Mouse (Mus musculus) gastrocnemius, postnatal 4 days (tissue): ENCODE measurements around the gene 1810009A15Rik. TPM values are rescaled to one million over a fixed set of nuclear protein-coding genes. Genes with fewer than 3 reads are reported as not detected.

Source experiments
- DNase-seq, 2 experiments: peaks; one replicate each; pipeline ENCODE4 v3.0.0; 2021 to 2022; ENCODE audit warnings: low spot score in 2 of 2, mixed read lengths in 2 of 2
- microRNA-seq: library from miRNA; unstranded; fragments of <30 nt; microRNA quantifications from one replicate; pipeline ENCODE4 v1.2.0, GENCODE M21; 2021
- total RNA-seq, 2 experiments: library from RNA; stranded (reverse); gene quantifications; 2 replicates each; pipeline ENCODE4 v1.2.3; 2021

Gene 1810009A15Rik
- total RNA-seq, 2 experiments from 2014 or later, result 30.0 to 30.9 TPM

DNA sequence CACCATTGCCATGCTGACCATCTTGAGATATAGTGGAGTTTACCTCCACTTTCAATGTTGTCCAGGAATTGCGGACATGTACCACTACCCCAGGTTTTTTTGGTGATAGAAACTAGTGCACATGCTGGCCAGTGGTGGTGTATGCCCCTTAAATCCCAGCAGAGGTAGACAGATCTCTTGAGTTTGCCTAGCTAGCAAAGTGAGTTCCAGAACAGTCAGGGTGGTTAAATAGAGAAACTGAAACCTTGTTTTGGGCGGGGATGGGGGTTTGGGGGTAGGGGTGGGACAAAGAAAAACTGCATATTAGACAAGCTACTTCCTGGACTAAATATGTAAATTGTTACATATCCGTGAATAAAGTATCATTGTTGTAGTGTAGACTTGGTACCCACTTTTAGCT lies 30.3 kb downstream of the 1810009A15Rik start:
- no peak for DNase-seq

DNA sequence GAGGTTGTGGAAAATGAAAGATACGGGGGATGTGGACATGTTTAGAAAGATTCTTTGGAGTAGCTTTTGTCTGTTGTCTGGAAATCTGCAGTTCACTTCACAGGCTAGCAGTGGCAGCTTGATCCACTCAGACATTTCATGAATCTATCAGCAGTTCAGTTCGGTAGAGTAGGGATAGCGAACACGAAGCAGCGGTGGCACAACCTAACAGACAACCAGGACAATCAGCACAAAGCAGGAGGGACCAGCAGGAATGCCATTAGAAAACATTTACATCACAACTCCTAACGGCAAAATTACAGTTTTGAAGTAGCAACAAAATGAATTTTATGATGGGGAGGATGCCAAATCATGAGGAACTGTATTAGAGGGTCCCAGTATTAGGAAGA lies 31.0 kb downstream of the 1810009A15Rik start:
- DNase-seq, result no peak

DNA sequence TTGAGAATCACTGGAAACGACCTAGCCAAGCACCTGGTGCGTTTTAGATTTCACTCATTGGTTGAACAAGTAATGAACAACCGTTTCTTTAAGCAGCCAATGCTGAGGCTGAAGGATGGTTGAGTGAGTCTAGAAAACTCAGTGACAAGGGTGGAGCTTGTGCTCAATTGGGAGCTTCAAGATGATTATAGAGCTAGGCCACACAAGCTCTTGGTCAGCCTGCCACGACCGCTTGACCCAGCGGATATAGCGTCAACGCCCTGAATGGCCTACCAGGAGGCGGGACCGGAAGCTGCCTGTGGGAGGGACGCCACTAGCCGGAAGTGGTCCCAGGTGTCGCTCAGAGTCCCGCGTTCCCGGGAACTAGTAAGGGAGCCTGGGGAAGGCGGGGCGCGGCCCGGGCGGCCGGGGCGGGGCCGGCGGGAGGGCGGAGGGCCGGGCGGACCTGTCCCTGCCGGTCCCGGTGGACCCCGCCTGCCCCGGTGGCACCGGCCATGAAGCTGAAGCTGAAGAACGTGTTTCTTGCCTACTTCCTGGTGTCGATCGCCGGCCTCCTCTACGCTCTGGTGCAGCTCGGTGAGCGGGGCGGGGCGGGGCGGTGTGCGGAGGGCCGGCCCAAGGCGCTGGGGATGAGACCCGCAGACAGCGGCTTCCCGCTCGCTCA lies 31.6 kb downstream of the 1810009A15Rik start, which contains the start of gene B3gat3:
Gene B3gat3, plus strand, starts transcription at position 302 of the 664 bp plus-strand sequence.
- peak; percentile 90 to 95 for DNase-seq

DNA sequence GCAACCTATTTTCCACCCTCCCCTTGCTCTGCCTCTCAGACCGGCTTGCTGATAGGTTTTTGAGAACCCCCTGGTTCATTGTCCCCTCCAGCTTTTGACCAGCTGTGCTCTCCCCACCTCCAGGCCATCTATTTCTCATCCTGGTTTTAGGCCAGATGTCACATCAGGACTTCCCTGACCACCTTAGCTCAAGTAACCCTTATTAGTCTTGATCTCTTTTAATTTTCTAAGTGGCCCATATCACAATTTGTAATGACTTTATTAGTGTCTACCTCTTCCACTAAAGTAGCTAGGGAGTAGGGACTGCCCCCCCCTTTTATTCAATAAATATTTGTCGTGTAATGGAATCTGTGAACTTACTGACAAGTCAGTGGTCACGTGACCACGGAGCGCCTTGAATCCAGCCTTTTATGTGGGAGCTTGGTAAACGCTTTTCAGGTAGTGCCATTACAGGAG lies 32.2 kb downstream of the 1810009A15Rik start:
- DNase-seq, result no peak

DNA sequence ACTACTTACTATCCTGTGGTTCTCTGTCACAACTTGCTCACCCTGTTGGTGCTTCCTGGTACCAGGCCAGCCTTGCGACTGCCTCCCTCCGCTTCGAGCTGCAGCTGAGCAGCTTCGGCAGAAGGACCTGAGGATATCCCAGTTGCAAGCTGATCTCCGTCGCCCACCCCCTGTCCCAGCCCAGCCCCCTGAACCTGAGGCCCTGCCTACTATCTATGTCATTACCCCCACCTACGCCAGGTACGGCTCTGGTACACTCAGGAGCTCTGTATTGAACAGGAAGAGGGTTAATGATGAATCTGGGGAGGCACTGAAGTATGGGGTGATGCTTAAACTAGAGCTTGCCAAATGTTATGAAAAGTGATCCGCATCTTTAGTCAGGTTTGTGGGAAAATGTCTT lies 33.1 kb downstream of the 1810009A15Rik start:
- DNase-seq, result no peak

DNA sequence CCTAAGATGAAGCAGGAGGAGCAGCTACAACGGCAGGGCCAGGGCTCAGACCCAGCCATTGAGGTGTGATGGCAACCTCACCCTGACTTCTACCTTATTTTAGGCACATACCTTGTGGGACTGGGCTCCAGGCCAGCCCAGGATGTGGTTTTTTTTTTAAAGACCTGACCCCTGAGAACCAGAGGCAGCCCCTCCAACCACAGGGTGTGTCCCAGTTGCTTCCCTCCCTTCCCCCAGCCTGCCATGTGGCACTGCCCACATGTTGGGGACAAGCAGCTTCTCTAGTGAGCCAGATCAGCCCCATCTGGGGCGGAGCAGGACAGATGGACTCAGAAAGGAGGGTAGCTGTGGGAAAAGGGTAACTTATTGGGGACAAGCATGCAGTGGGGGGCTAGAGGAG lies 38.1 kb downstream of the 1810009A15Rik start:
- no peak for DNase-seq

DNA sequence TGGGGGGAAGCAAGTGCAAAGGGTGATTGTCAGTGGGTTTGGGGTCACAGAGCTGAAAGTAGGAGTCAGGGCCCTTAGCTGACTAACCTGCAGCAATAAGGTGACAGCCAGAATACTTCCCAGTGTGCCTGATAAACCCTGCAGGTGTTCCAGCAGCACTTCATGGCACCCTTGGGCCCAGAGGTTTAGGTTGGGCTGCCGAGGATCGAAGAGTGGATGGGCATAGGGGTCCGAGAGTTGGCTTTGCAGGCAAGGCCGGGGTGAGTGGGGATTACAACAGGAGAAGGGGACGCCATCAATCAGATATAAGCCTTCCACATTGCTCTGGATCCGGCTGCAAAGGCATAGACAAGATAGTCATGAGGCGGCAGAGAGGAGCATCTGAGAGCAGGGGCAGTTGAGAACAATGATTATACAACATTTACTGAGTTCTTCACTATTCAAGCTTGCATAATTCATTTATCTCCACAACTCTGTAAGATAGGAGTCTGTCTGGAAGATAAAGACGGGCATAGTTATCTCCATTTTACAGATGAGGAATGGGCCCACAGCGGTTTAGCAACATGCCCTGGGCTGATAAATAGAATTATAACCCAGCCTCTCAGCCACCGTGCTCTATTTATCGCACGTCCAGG lies 39.4 kb downstream of the 1810009A15Rik start:
- DNase-seq, result no peak

DNA sequence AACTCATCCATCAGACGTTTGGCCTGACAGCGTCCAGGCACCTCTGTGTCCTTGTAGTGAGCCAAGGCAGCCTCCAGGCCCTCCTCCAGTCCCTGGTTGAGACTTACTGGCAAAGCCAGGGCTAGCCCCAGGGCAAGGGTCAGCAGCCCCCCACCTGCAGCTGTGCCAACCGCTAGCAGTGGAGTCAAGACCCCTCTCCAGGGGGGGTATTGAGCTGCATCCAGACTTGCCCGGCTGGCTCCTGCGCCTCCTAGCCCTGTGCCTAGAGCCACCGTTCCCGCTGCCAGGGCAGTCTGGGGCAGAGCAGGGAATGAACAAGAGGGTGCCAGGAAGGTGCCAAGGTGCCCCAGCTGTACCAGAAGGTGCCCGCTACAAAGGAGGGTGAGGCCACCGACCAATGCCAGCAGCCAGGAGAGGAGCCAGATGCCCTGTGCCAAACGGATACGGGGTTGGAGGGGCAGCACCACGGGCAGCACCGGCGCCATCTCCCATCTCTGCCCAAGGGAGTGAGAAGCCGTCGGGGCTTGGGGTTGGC lies 40.1 kb downstream of the 1810009A15Rik start:
- no peak for DNase-seq

DNA sequence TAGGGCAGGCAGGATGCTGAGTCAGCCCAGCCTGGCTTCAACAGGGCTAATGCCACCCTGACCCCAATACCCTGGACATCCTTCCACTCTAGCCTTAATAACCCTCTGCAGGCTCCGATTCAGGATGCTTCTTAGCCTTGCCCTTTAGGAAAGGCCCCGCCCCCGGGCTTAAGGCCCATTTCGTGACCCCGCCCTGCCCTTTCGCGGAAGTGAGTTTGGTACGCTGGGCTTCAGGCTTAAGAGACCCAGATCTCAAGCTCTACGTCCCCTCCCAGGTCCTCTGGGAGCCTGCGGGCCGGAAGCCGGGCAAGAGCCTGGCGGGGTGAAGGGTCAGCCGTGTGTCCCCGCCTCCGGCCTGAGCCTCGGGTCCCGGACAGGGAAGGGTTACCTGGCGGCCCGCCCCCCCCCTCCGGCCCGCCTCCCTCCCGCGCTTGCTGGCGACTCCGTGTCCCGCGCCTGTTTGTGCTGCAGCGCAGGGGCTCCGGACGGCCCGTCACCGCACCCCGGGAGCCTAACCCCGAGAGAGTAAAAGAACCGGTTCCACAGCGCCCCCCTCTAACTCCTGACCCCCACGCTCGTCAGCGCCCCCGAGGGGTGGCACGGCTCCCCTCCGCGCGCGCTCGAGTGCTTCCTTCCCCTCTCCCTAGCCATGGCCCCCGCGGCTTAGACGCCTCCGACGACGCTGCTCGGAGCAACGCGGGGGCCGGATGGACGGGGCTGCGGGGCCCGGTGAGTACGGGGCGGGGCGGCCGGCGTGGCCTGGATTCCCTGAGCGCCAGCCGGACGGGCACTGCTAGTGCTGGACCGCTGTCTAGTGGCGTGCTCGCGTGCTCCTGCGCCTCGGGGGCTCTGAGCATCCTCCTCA lies 40.8 kb downstream of the 1810009A15Rik start, which contains the start of the genes Rom1 and Eml3:
Gene Rom1, minus strand, starts transcription at position 133 of the 865 bp plus-strand sequence.
Gene Eml3, plus strand, starts transcription at position 329 of the 865 bp plus-strand sequence.
- peak; percentile 80 to 90 for DNase-seq

DNA sequence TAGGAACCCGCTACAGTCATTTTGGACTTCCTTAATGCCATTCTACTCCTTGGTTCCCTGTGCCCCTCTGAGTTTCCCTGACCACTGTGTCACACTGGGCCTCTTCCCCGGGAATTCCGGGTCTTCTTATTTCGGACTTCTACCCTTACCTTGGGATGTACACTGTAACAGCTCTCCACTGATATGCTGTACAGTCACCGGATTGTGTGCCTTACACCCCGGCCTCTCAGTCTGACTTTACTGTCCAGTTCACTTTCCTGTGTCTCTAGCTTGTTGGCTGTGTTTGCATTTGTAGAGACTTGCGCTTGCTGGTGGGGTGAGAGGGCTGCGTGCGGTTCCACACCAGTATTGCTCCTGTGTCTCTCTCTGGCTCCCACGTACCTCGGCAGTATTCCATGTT lies 41.5 kb downstream of the 1810009A15Rik start:
- no peak for DNase-seq

DNA sequence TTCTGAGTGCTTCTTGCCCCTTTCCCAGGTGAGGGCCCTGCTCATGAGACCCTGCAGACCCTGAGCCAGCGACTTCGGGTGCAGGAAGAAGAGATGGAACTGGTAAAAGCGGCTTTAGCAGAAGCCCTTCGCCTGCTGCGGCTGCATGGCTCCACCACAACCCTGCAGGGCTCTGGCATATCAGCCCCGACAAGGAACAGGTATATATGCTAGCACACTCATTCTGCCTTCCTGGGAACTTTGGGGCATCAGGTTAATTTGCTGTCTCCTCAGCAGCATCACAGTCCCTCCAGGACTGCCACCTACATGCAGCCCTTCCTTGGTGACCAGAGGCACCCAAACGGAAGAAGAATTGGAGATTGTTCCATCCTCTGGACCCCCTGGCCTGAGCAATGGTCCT lies 42.1 kb downstream of the 1810009A15Rik start:
- no peak for DNase-seq

DNA sequence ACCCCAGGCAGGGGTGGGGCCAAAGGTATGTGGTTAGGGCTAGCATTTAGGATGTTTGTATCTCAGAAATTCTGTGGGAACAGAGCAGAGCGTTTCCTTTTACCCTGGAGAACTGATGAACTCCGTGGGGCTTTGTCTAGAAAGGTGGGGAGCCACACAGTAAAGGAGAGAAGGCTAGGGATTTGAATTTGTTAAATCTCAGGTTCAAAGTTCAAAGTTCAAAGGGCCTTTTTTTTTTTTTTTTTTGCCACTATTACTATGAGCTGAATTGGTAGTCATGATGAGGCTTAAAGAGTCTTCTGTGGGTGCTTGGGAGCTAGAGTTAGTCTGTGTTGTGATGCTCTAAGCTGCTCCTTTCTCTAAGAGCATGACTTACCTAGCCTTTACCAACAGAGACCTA lies 48.1 kb downstream of the 1810009A15Rik start:
- DNase-seq, result no peak

Small RNA genes within 50 kb of the gene (microRNA-seq; reads per million reads assigned to microRNA genes)
- gene Mir5136, result not detected

Other genes with a start within 250 kb of the 1810009A15Rik start
- gene Chrm1, start 225.1 kb upstream of the 1810009A15Rik start, total RNA-seq, result under 1 TPM; 0.05 to 0.10 TPM
- gene Slc3a2, start 165.5 kb upstream of the 1810009A15Rik start, total RNA-seq, result 10 to 100 TPM; 42.4 to 43.8 TPM
- 10 to 100 TPM; 34.5 to 35.1 TPM for gene Wdr74, start 153.0 kb upstream of the 1810009A15Rik start, total RNA-seq
- gene 1700092M07Rik, start 148.1 kb upstream of the 1810009A15Rik start, total RNA-seq, result 1 to 10 TPM in 1 of 2 experiments, not detected in 1; 2.5 TPM
- 10 to 100 TPM; 59.1 to 60.5 TPM for gene Stx5a, start 147.4 kb upstream of the 1810009A15Rik start, total RNA-seq
- 10 to 100 TPM; 70.4 to 80.5 TPM for gene Nxf1, start 131.8 kb upstream of the 1810009A15Rik start, total RNA-seq
- 10 to 100 TPM; 71.4 to 85.6 TPM for gene Tmem223, start 117.9 kb upstream of the 1810009A15Rik start, total RNA-seq
- 10 to 100 TPM; 19.3 to 21.9 TPM for gene Tmem179b, start 114.4 kb upstream of the 1810009A15Rik start, total RNA-seq
- gene Taf6l, start 102.4 kb upstream of the 1810009A15Rik start, total RNA-seq, result 10 to 100 TPM; 15.5 to 16.9 TPM
- gene Polr2g, start 90.3 kb upstream of the 1810009A15Rik start, total RNA-seq, result 10 to 100 TPM; 61.0 to 65.4 TPM
- gene Zbtb3, start 86.3 kb upstream of the 1810009A15Rik start, total RNA-seq, result 1 to 10 TPM; 1.4 to 1.5 TPM
- gene Ttc9c, start 69.5 kb upstream of the 1810009A15Rik start, total RNA-seq, result 10 to 100 TPM; 19.9 to 22.9 TPM
- gene Hnrnpul2, start 68.8 kb upstream of the 1810009A15Rik start, total RNA-seq, result 10 to 100 TPM; 61.3 to 71.0 TPM
- gene AC129217.1, start 59.1 kb upstream of the 1810009A15Rik start, total RNA-seq, result under 1 TPM in 1 of 2 experiments, not detected in 1; 0.67 TPM
- 10 to 100 TPM; 22.1 to 24.2 TPM for gene Bscl2, start 51.4 kb upstream of the 1810009A15Rik start, total RNA-seq
- gene Gng3, start 49.7 kb upstream of the 1810009A15Rik start, total RNA-seq, result under 1 TPM; 0.17 to 0.26 TPM
- gene Lrrn4cl, start 38.1 kb upstream of the 1810009A15Rik start, total RNA-seq, result 10 to 100 TPM; 18.7 to 22.9 TPM
- gene Ubxn1, start 17.4 kb upstream of the 1810009A15Rik start, total RNA-seq, result 100 to 1,000 TPM; 149 to 158 TPM
- 10 to 100 TPM; 48.1 to 49.3 TPM for gene Uqcc3, start 7.9 kb upstream of the 1810009A15Rik start, total RNA-seq
- 10 to 100 TPM in 1 of 2 experiments, 1 to 10 TPM in 1; 2.4 to 11.4 TPM for gene Lbhd1, start 5.1 kb upstream of the 1810009A15Rik start, total RNA-seq
- gene Gm49403, start 4.9 kb upstream of the 1810009A15Rik start, total RNA-seq, result not detected
- gene Gm49416, start 73 bp downstream of the 1810009A15Rik start, total RNA-seq, result 1 to 10 TPM; 1.5 to 2.9 TPM
- 10 to 100 TPM; 19.0 to 20.1 TPM for gene Ints5, start 4.2 kb downstream of the 1810009A15Rik start, total RNA-seq
- 10 to 100 TPM; 74.2 to 77.0 TPM for gene Ganab, start 9.2 kb downstream of the 1810009A15Rik start, total RNA-seq
- gene B3gat3, start 31.5 kb downstream of the 1810009A15Rik start, total RNA-seq, result 10 to 100 TPM; 29.6 to 31.6 TPM
- gene Rom1, start 40.5 kb downstream of the 1810009A15Rik start, total RNA-seq, result 1 to 10 TPM; 4.4 to 4.9 TPM
- gene Eml3, start 40.7 kb downstream of the 1810009A15Rik start, total RNA-seq, result 10 to 100 TPM; 24.3 to 26.7 TPM
- 10 to 100 TPM; 61.1 to 69.8 TPM for gene Mta2, start 53.0 kb downstream of the 1810009A15Rik start, total RNA-seq
- gene Tut1, start 65.0 kb downstream of the 1810009A15Rik start, total RNA-seq, result 10 to 100 TPM; 12.7 to 14.9 TPM
- 100 to 1,000 TPM; 704 to 748 TPM for gene Eef1g, start 78.2 kb downstream of the 1810009A15Rik start, total RNA-seq
- 100 to 1,000 TPM; 377 to 414 TPM for gene Ahnak, start 100.4 kb downstream of the 1810009A15Rik start, total RNA-seq
- gene Scgb1a1, start 199.1 kb downstream of the 1810009A15Rik start, total RNA-seq, result 1 to 10 TPM; 1.7 to 5.3 TPM
- gene Asrgl1, start 246.8 kb downstream of the 1810009A15Rik start, total RNA-seq, result 10 to 100 TPM; 11.5 to 14.4 TPM